Mouse (Mus musculus) left cerebral cortex, postnatal 36 days (tissue): ENCODE data around the gene Dhx32. TPM values are rescaled to one million over a fixed set of nuclear protein-coding genes. Genes with fewer than 3 reads are reported as not detected.

Experiments used
- DNase-seq, 2 experiments: peaks; one replicate each; pipeline ENCODE4 v3.0.0; 2021 to 2022; ENCODE audit warnings: low spot score in 2 of 2, mixed read lengths in 1 of 2
- intact Hi-C: fragments of 180-260 bp; cut with DNase I; formaldehyde crosslinking; loops from one replicate; pipeline ENCODE4 v1.15.1; 2025
- total RNA-seq, 2 experiments: library from RNA; stranded (reverse); gene quantifications; 2 replicates each; pipeline ENCODE4 v1.2.3; 2021

The Dhx32 gene
- total RNA-seq, 2 experiments from 2014 or later: 36.5 to 45.2 TPM

DNA sequence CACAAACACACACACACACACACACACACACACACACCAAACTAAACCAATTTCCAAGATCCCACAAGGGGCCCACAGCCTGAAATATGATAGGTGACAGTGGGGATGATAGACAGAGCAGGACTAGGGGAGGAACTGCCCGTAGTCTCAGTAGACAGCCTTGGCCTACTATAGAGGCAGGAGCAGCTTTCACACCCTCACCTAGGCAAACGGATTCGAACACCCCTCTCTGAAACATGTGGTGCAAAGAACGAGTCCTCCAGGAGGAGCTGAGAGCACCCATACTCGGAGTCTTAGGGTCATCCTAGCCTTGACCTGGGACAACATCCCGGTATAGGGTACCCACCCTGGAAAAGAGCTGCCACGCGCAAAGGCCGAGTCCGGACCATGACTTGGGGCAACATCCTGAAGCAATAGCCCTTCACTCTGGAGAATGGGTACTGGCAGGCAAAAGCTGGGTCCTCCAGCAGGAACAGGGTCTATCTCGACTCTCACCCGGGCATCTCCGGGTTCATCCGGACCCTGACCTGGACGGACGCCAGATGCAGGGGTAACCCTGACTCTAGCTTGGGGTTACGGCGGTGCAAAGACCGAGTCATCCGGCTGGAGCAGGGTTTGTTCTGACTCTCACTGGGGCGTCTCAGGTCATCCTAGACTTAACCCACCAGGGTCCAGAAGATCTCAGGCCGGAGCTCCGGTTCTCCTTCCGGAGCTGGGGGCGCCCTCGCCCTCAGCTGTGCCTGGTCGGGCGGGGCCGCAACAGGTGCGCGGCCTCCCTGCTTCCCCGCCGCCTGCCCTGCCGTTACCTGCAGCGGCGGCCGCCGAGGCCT, 6.5 kb downstream of the Dhx32 start:
- DNase-seq: peak; percentile 27 to 29
- intact Hi-C loops: loop anchor here (5.0 kb wide), 1 partner anchor 54 kb away; no protein-coding TSS in a partner anchor

DNA sequence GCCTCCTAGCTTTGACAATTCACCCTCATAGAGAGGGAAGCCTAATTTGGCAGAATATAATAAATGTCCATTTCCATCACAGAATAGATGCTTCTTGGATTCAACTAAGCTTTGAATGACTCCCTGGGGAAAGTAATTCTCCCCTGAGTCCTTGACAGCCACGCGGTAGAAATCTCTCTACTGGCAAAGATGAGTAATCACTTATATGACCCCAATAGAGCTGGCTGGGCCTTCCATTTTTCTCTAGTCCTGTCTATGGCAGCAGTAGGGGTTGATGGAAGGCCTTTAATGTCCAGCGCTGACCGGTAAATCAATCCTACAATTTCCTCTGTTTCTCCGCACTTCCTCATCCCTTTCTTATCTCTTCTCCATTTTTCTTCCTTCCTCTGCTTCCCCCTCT, 7.3 kb downstream of the Dhx32 start:
- no peak for DNase-seq
- intact Hi-C loops: loop anchor here (5.0 kb wide), 1 partner anchor 53 kb away; no protein-coding TSS in a partner anchor

DNA sequence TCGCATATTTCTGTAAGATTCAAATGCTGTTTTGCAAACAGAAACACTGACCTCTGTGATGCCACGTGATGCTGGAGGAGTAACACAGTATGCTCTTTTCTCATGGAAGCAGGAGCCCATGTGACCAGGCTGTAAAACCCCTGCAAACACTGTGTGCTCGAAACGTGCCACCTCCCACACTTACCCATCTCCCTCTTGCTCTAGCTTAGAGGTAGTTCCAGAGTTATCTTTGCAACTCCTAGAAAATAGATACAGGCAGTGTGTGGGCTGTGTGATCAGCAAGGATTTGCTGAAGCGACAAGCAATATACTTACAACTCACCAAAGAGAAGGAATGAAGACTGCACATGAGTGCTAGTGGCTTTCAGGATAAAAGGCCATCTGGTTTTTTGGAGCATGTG, 14.0 kb downstream of the Dhx32 start:
- peak in 1 of 2 experiments; percentile 30 for DNase-seq
- intact Hi-C loops: no loop called here

DNA sequence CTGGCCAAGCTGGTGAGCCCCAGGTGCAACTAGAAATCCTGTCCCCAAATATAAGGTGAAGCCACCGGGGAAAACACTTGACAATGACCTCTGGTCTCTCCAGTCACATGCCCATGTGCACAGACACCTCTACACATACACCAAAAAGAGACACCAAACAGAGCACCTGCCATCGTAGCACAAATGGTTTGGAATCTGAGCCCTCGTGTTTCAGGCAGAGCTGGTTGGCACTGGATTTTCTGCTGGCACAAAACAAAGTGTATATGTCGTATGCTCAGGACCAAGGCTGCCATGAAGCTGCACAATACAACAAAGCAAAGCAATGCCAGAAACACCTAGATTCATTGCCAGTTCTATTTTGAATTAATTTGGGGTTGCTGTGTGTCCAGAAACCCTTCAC, 14.5 kb downstream of the Dhx32 start:
- intact Hi-C loops: no loop called here

DNA sequence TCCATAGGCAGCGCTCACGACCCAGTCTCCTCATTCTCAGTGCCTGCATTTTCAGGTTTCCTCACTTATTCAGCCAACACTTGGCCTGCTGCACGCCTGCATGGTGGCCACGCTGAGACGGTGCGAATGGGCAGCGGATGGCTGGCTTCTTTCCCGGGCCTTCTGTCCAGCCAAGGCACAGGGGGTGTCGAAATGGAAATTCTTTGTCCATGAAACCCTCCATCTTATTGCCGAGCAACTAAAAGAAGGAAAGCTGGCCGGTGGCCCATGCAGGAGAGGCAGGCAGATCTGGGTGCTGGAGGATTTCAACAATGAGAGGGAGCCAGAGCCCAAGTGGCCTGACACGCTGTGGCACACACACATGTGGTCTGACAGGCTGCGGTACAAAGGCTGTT, 16.7 kb downstream of the Dhx32 start:
- DNase-seq: peak; percentile 49 to 61
- intact Hi-C loops: no loop called here

More for the DNA sequence above, 14.5 kb downstream of the Dhx32 start:
- no peak for DNase-seq

DNA sequence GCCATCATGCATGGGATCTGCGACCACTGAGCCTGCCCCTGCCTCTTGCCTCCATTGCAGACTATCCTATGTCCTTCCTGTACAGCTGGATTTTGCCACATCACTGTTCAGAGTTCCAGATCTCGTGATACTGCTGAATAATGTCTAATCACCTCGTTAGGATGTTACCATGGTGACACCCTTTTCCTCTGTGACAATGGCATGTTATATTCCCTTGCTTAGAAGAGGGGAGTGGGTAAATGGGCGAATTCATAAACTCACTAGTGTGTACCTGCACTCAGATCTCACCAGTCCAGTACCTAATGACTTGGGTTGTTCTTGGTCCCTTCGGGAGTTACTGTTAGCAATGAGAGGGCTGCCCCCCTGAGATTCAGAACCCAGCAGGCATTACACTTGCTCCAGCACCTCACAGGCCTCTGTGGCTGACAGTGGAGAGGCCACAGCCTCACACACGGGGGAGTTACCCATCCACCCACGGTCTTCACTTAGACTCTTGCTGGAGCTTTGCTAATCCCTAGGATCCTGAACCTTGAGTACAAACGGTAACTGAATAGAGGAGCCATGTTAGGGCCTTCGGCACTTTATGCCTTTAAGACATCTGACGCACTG, 17.2 kb downstream of the Dhx32 start:
- no peak for DNase-seq
- intact Hi-C loops: no loop called here

DNA sequence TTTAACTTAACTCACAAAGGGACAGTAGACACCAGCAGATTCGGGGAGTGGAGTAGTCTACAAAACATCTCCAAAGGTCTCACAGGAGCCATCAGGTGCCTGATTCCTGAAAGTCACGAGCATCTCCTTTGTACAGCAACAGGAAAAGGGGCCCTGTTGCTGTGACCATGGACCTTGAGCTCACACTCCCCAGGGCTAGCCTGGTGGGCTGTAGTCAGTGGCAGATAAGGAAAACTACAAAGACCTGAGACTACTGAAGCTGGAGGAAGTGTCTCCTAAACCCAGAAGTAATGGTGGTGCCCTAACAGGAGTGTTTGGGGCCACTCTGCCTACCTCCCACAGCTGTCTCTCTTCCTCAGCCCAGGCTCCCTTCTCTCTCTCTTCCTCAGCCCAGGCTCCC, 18.1 kb downstream of the Dhx32 start:
- no peak for DNase-seq
- intact Hi-C loops: no loop called here

DNA sequence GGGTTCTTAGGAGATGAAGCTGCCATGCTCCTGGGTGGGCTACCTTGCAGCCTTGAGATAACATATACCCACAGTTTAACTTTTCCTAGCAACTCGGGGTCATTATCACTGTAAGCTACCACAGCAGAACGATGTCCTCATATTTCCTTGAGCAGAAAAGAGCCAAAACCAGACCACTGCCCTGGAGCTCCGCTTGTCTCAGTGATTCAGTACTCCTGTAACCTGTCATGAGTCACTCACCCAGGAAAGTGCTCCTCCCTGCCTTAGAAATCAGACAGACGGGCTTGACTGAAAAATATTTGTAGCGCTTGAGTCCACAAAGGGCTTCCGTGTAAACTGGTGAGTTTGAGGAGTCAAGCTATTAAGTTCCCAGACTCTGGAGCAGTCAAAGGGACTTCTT, 19.8 kb downstream of the Dhx32 start:
- no peak for DNase-seq
- intact Hi-C loops: no loop called here

DNA sequence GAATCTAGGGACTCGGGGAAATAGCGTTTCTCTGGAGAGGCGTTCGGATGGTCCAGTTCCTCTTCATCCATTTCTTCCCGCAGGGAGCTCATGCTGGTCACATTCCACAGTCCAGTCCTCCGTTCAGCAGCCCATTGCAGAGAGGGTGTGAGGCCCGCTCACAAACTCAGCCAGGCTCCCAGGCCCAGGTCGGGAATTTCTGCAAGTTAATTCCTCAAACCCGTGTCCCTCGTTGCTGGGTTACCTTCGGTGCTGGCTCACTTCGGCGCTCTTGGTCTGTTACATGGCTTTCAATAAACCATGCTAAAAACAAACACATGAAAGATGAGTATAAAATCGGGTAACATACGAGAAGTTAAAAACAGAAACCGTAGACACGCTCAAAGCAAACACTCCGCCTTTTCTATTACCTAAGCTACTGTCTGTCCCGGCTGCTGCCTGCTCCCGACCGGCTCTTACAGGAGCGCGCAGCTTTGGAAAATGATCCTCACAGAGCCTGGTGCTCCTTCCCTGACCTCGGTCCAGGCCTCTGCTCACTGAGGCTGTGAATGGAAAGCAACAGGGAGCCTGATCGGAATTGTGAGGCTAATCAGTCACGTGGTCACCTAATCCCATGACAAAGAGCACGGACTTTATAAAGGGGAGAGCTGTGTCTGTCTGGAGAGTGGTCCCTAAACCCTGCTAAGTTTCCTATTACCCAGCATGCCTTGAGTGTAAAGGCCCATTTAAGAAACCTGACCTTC, 22.7 kb downstream of the Dhx32 start:
- DNase-seq: peak in 1 of 2 experiments; percentile 26
- intact Hi-C loops: no loop called here

DNA sequence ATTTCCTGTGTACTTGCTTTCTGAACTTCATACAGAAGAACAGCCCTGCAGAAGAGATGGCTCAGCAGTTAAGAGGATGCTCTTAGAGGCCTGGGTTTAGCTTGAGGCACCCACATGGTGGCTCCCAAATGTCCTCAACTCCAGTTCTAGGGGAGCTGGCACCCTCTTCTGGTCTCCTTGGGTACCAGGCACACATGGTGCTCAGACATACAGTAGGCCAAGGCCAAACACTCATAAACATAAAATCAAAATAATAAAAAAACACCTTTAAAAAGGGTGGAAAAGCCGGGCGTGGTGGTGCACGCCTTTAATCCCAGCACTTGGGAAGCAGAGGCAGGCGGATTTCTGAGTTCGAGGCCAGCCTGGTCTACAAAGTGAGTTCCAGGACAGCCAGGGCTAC, 23.8 kb downstream of the Dhx32 start:
- DNase-seq: no peak
- intact Hi-C loops: no loop called here

DNA sequence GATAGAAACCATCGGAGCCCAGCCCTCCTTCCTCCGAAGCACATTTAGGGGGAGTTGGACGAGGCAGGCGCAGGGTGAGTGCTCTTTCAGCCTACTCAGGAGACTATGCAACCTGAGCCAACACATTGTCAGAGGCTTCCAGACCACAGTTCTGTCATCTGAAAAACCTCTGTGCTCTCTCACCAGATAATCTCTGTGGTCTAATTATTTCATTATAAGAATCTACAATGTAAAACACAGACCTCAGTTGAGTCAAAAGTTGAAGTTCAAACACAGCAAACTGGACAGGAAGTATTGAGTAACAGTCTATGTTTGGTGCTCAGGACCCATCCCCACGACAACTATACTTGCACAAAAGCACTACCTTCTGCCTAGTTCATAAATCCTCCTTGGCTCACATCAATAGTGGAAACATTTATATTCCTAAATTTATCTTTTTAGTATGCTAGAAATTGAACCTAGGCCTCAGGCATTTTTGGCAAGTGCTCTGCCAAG, 24.5 kb downstream of the Dhx32 start:
- no peak for DNase-seq
- intact Hi-C loops: no loop called here

DNA sequence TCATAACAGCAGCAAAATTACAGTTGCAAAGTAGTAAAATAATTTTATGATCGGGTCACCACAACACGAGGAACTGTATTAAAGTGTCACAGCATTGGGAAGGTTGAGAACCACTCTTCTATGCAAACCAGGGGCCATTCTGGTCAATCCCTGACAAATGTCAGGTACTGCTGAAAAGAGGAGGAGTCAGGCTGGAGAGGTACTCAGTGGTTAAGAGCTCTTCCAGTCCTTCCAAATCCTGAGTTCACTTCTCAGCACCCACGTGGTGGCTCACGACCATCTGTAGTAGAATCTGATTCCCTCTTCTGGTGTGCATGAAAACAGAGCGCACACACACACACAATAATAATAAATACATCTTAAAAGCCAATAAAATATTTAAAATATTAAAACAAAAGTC, 31.4 kb downstream of the Dhx32 start:
- intact Hi-C loops: no loop called here
- no peak for DNase-seq

DNA sequence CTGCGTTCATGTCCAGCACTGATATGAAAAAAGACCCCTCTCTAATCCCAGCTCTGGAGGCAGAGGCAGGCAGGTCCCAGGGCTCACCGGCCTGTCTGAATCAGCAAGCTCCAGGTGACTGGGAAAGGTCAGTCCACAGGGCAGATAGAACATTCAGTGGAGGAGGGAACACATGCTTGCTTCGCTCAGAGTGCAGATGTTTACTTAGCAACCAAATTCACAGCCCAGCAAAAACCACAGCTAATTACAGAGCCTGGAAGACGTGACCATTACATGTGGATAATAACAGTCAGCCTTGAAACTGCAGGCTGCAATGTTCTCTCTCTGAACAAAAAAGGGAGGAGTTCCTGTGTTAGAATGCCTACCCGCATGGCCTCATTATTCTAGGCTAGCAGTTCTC, 31.9 kb downstream of the Dhx32 start:
- intact Hi-C loops: no loop called here
- DNase-seq: no peak

DNA sequence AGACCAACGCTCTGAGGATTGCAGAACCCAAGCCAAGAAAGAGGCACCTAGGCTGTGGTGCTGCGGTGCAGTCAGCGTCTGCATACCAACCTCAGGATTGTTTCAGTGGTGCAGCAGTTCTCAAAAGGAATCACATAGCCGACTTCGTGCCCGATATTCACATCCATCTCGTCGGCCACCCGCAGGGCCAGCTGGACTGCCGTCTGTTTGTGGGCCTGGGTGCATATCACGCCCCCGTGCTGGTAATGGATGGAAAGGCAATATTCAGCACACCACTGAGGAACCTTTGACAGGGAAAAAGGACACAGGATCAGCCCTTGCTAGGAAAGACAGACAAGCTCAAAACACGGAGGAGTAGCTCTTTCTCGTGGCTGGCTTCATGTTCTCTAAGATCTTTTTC, 33.8 kb downstream of the Dhx32 start:
- intact Hi-C loops: no loop called here
- DNase-seq: peak in 1 of 2 experiments; percentile 23

DNA sequence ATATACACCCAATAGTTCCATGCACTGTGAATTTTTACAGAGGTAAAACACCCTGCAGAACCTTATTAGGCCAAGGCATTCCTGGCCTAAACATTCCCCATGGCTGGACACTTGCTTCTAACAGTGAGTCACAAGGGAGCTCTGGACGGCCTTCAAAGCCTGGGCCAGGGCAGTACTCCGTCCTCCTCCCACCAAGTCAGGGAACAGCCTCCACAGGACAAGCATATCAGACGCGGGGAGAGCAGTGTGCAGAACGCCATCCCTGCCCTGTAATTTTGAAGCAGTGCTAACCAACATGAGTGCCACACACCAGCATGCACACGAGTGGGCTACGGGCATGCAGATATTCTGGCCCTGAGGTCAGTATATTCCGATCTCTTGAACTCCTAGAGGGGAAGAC, 35.2 kb downstream of the Dhx32 start:
- intact Hi-C loops: no loop called here
- no peak for DNase-seq

DNA sequence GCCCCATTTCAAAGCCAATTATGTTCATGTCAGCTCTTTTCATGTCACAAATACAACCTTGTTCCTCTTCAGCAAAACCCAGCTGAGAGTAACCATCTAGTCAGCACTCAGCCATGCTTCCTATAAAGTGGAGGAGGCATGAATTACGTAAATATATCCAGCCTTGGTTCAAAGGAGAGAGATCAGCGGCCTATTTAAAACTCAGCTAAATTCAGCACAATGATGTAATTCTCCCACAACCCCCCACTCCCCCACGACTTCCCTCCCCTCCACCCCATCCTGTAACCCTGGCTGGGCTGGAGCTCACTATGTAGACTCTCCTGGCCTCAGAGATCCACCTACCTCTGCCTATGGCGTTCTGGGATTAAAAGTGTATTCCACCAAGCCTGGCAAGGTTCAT, 37.8 kb downstream of the Dhx32 start:
- intact Hi-C loops: no loop called here
- DNase-seq: no peak

DNA sequence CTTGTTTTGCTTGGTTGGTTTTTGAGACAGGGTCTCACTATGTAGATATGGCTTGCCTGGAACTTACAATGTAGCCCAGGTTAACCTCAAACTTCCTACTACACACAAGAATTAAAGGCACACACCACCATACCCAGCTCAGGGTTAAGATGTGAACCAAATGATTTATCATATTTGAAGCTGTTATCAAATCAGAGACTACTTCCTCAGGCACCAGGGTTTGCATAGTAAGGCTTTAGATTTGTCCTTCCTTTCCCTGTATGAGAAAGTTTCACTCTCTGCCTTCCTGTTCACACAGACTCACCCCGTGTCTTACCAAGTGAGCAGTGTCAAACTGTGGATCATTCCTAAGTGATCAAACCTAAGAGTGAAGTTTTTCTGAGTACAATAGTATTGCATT, 38.3 kb downstream of the Dhx32 start:
- intact Hi-C loops: no loop called here
- no peak for DNase-seq

DNA sequence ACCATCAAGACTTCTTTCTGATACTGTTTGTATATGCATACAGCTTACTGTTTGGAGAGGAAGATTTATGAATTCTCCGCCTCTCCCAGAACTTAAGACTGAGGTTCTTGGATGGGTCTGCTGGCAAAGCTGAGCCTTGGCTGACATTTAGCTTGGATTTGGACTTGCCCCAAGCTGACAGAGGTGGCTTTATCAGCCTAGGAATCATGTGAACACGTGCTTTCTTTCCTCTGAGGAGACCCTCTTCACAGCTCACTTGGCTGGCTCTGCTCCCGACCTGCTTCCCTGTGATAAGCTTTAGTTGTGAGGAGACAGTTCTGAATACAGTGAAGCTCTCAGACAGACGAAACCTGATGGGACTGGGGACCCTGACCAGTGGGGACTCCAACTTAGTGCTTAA, 38.9 kb downstream of the Dhx32 start:
- intact Hi-C loops: no loop called here
- no peak for DNase-seq

DNA sequence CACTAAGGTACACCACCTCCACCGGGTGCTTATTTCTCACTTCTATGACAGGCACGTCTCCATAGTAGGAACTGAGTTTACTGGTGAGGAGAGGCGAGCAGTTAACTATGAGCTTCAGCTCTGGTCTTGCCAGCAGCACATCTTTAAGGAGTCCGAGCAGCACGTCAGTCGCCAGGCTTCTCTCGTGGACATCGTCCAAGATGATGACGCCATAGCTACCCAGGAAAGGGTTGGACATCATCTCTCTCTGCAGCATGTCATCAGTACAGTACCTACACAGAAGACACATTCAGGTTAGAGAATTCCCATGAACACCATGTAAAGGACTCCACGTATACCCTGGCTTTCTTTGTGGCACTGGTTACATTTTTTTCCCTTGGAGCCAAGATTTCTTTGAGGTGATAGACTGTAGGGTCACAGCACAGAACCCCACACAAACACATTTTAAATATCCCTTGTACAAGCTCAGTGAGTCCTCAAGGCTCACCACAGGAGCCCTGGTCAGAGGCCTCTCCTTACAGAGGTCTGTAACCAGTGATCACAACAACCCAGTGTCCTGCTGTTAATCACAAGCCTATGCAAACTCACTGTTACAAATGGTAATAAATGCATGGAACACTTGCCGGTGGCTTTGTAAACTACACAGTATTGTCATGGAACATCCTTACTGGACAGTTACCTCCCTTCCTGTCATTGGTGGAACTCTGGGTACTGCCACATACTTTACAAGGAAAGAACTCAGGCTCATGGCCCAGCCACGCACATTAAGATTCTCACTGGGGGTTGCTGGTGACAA, 39.8 kb downstream of the Dhx32 start:
- no peak for DNase-seq

DNA sequence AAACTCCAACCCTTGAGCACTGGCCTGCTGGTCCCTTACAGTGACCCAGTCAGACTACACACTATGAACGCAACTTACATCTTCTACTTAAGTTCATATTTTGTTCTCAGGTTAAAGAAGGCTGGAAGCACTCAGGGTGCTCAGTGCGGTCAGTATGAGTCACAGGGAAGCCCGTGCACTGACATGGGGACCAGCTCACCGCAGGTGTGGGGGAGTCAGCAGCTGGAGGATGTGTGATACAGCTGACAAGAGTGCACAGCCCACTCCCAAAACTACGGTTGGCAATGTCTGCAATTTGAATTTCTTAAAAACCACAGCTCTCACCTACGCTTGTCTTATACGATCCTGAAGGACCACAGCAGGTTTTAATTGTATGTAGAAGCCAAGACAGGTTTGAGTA, 42.0 kb downstream of the Dhx32 start:
- intact Hi-C loops: no loop called here
- DNase-seq: no peak

More for the DNA sequence above, 39.8 kb downstream of the Dhx32 start:
- intact Hi-C loops: no loop called here
